Comparison of ENCODE assay signal across 21 mouse cellular contexts in the genomic region with DNA sequence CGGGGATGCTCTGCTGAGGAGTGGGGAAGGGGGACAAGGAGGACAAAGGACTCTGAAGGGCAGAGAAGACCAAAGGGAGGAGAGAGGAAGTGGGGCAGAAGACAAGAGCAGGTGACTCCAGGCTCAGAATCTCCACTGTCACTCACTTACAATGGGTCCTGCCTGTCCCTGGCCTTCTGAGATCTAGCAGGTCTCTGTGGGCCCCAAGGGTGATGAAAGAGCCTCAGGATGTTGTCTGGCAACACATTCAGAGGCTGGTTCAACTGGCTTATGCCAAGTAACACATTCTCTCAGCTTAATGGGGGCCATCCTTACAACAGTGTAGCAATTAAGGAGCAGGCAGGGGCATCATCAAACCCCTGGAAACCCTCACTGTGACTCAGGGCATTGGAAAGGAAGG.
"Had no signal": no experiment of that assay in that cellular context is flagged by ENCODE, and none has a peak within 500 bp of the region (broad histone marks: within the 10 kb centered on the region; RNA-seq: fewer than 3 reads in every experiment).

No protein-coding gene starts in this region.

- DNase-seq: kidney, postnatal 10 days; kidney, postnatal 36 days; layer of hippocampus, postnatal 36 days; liver, postnatal 0 days; lung, embryonic 14.5 days; right cerebral cortex, adult 18-20 months; right cerebral cortex, postnatal 14 days; right cerebral cortex, postnatal 4 days; thymus, postnatal 25 days had no signal

- H3K9ac ChIP-seq: kidney, embryonic 15.5 days; limb, embryonic 12.5 days; limb, embryonic 15.5 days; liver, embryonic 14.5 days; liver, postnatal 0 days; lung, embryonic 14.5 days; midbrain, embryonic 12.5 days; midbrain, embryonic 15.5 days; neural tube, embryonic 12.5 days; neural tube, embryonic 15.5 days had no signal

- H3K4me3 ChIP-seq: kidney, embryonic 15.5 days; left cerebral cortex, adult 2 months; limb, embryonic 12.5 days; limb, embryonic 15.5 days; midbrain, embryonic 12.5 days; midbrain, embryonic 15.5 days; neural tube, embryonic 12.5 days; neural tube, embryonic 15.5 days had no signal

- H3K4me1 ChIP-seq: limb, embryonic 12.5 days; limb, embryonic 15.5 days; midbrain, embryonic 12.5 days; midbrain, embryonic 15.5 days; neural tube, embryonic 12.5 days; neural tube, embryonic 15.5 days had no signal

- H3K27me3 ChIP-seq: kidney, embryonic 15.5 days; limb, embryonic 12.5 days; limb, embryonic 15.5 days; midbrain, embryonic 12.5 days; midbrain, embryonic 15.5 days; neural tube, embryonic 12.5 days; neural tube, embryonic 15.5 days had no signal

- H3K27ac ChIP-seq: kidney, embryonic 15.5 days; left cerebral cortex, adult 2 months; limb, embryonic 12.5 days; limb, embryonic 15.5 days; liver, embryonic 14.5 days; macrophage; midbrain, embryonic 12.5 days; midbrain, embryonic 15.5 days; neural tube, embryonic 12.5 days; neural tube, embryonic 15.5 days had no signal

- H3K4me2 ChIP-seq: kidney, embryonic 15.5 days; limb, embryonic 12.5 days; limb, embryonic 15.5 days; liver, embryonic 11.5 days; lung, embryonic 14.5 days; midbrain, embryonic 12.5 days; midbrain, embryonic 15.5 days; neural tube, embryonic 12.5 days; neural tube, embryonic 15.5 days had no signal

- ATAC-seq: liver, postnatal 0 days; lung, postnatal 0 days; midbrain, embryonic 15.5 days had no signal

- H3K36me3 ChIP-seq: kidney, embryonic 15.5 days; limb, embryonic 12.5 days; limb, embryonic 15.5 days; midbrain, embryonic 12.5 days; midbrain, embryonic 15.5 days; neural tube, embryonic 12.5 days; neural tube, embryonic 15.5 days had no signal

- H3K9me3 ChIP-seq: kidney, embryonic 15.5 days; limb, embryonic 12.5 days; limb, embryonic 15.5 days; midbrain, embryonic 12.5 days; midbrain, embryonic 15.5 days; neural tube, embryonic 12.5 days; neural tube, embryonic 15.5 days had no signal
